Mouse (Mus musculus): ENCODE results near the gene Hoxa2. TPM values are rescaled to one million over a fixed set of nuclear protein-coding genes. Genes with fewer than 3 reads are reported as not detected.

Gene Hoxa2
- polyA plus RNA-seq, 1 experiment, result 0.16 TPM

DNA sequence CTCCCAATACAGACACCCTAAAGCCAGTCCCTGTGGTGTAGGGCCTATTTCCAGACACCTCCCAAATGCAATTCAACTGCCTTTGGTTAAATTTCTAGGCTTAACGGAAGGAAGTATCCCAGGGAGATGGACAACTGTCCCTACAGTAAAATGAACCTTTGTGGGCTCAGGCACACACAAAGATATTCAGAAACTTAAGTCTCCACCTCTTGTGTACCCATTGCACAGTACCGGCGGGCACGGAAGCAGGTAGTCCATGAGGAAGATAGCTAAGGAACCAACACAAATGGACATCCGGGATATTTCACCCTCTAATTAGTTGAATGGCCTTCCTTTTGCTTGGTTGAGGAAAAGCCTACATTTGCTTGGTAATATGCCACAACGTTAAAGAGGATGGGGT lies 11.8 kb upstream of the Hoxa2 start:
- Histone ChIP-seq H3K36me3 (ENCODE audit: control insufficient read depth, insufficient read depth) (no peaks in the 10 kb centered on the region), H3ac (ENCODE audit: control insufficient read depth, insufficient read length, low read depth) (no peak overlapping the region), H3K79me2 (ENCODE audit: control insufficient read depth, insufficient read depth) (no peaks in the 10 kb centered on the region), H3K79me3 (ENCODE audit: low read depth) (no peaks in the 10 kb centered on the region), H3K4me3 (ENCODE audit: insufficient read depth, poor library complexity, severe bottlenecking) (no peak overlapping the region), H3K27me3 (ENCODE audit: control insufficient read depth, insufficient read depth, insufficient read length) (no peaks in the 10 kb centered on the region)
- TF ChIP-seq USF1 (IDR thresholded peaks at IDR 0.05; ENCODE audit: low read depth) (no peak), FOSL1 (IDR thresholded peaks at IDR 0.05; ENCODE audit: insufficient read depth, low read length, poor library complexity, severe bottlenecking) (no peak), MAX (IDR thresholded peaks at IDR 0.05) (no peak), MYOD1 (IDR thresholded peaks at IDR 0.05; ENCODE audit: control insufficient read depth, insufficient read length, low read depth) (no peak), CTCF (IDR thresholded peaks at IDR 0.05; ENCODE audit: control insufficient read depth, insufficient read depth, insufficient read length) (no peak), MYOG (IDR thresholded peaks at IDR 0.05; ENCODE audit: control insufficient read depth, extremely low read depth, insufficient read length) (no peak), CEBPB (IDR thresholded peaks at IDR 0.05; ENCODE audit: low read depth) (no peak)

DNA sequence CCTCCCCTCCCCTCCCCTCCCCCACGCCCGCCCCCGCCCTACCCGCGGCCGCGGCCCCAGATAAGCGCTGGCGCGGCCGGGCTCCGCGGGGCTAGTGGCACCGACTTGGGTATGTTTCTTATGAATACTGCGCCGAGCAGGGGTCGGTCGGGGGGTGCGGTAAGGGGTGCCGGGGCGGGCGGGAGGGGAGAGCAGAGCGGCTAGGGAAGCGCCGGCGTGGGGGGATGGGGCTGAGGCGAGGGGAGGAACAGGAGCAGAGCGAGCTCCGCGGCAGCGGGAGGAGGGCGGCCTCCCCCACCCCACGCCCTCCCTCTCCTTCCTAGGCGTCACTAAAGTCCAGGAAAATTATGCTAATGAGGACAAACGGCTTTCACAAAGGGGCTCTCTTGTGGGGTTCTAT lies 11.2 kb upstream of the Hoxa2 start:
- Histone ChIP-seq H3K79me2 (ENCODE audit: control insufficient read depth, insufficient read depth) (no peaks in the 10 kb centered on the region), H3K36me3 (ENCODE audit: control insufficient read depth, insufficient read depth) (no peaks in the 10 kb centered on the region), H3K79me3 (ENCODE audit: low read depth) (no peaks in the 10 kb centered on the region), H3K27me3 (ENCODE audit: control insufficient read depth, insufficient read depth, insufficient read length) (no peaks in the 10 kb centered on the region), H3K4me3 (ENCODE audit: insufficient read depth, poor library complexity, severe bottlenecking) (no peak overlapping the region), H3ac (ENCODE audit: control insufficient read depth, insufficient read length, low read depth) (no peak overlapping the region)
- TF ChIP-seq MAX (IDR thresholded peaks at IDR 0.05) (no peak), USF1 (IDR thresholded peaks at IDR 0.05; ENCODE audit: low read depth) (no peak), MYOD1 (IDR thresholded peaks at IDR 0.05; ENCODE audit: control insufficient read depth, insufficient read length, low read depth) (no peak), FOSL1 (IDR thresholded peaks at IDR 0.05; ENCODE audit: insufficient read depth, low read length, poor library complexity, severe bottlenecking) (no peak), CTCF (IDR thresholded peaks at IDR 0.05; ENCODE audit: control insufficient read depth, insufficient read depth, insufficient read length) (no peak), MYOG (IDR thresholded peaks at IDR 0.05; ENCODE audit: control insufficient read depth, extremely low read depth, insufficient read length) (no peak), CEBPB (IDR thresholded peaks at IDR 0.05; ENCODE audit: low read depth) (no peak)

DNA sequence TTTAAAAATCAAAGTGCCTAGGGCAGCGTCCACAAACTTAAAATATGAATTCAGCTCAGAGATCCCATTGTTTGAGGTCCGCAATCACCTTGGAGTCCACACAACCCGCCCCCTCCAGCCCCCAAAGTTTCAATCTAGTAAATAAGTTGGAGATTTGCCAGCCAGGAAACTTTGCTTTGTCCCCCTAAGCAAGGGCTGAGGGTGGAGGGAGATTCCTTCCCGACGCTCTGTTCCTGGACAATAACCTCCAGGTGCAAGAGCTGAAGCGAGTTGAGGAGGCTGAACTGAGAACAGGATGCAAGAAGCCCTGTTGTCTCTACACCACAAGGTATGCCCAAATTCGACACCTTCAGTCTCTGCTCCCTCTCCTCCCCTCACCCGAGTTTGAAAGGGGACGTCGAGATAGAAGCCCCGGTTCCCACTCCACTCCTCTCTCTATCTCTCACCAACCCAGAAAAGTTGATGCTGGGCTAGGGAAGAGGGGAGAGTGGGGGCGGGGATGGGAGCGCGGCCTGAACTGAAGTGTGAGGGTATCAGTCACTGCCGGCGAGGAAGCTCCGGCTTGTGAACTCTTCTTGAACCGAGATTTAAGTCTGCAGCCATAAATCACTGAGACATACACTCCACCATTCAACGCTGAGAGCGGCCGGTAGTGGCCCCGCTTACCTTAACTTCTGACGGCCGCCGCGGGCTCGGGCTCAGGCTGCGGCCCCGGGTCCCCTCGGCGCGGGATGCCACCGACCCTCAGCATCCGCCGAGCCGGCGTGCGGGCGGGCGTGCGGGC lies 10.5 kb upstream of the Hoxa2 start:
- Histone ChIP-seq H3K27me3 (ENCODE audit: control insufficient read depth, insufficient read depth, insufficient read length) (no peaks in the 10 kb centered on the region), H3K79me3 (ENCODE audit: low read depth) (no peaks in the 10 kb centered on the region), H3K4me3 (ENCODE audit: insufficient read depth, poor library complexity, severe bottlenecking) (no peak overlapping the region), H3K36me3 (ENCODE audit: control insufficient read depth, insufficient read depth) (no peaks in the 10 kb centered on the region), H3K79me2 (ENCODE audit: control insufficient read depth, insufficient read depth) (no peaks in the 10 kb centered on the region), H3ac (ENCODE audit: control insufficient read depth, insufficient read length, low read depth) (no peak overlapping the region)
- TF ChIP-seq MYOD1 (IDR thresholded peaks at IDR 0.05; ENCODE audit: control insufficient read depth, insufficient read length, low read depth), result no peak
- no peak for TF ChIP-seq CEBPB (IDR thresholded peaks at IDR 0.05; ENCODE audit: low read depth)
- TF ChIP-seq CTCF (IDR thresholded peaks at IDR 0.05; ENCODE audit: control insufficient read depth, insufficient read depth, insufficient read length), result no peak
- no peak for TF ChIP-seq USF1 (IDR thresholded peaks at IDR 0.05; ENCODE audit: low read depth)
- TF ChIP-seq MAX (IDR thresholded peaks at IDR 0.05), result no peak
- TF ChIP-seq MYOG (IDR thresholded peaks at IDR 0.05; ENCODE audit: control insufficient read depth, extremely low read depth, insufficient read length), result no peak
- TF ChIP-seq FOSL1 (IDR thresholded peaks at IDR 0.05; ENCODE audit: insufficient read depth, low read length, poor library complexity, severe bottlenecking), result no peak

DNA sequence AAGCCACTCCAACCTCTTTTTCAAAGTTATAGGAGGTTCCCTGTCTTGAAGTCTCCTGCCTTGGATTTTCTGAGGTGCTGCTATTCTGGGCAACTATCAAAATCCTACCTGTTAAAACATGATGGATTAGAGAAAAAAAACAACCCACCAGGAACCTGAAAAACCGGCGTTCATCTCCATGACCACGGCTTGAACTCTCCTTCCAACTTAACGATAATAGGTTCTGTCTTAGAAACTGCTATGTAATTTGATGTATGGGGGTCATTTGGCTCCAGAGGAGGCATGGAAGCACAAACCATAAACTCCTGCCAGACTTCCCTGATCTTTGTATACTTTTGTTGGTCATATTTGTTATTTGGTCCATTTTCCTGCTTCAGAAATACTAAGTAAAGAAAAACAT lies 9.0 kb upstream of the Hoxa2 start:
- Histone ChIP-seq H3ac (ENCODE audit: control insufficient read depth, insufficient read length, low read depth) (no peak overlapping the region), H3K36me3 (ENCODE audit: control insufficient read depth, insufficient read depth) (no peaks in the 10 kb centered on the region), H3K27me3 (ENCODE audit: control insufficient read depth, insufficient read depth, insufficient read length) (no peaks in the 10 kb centered on the region), H3K79me3 (ENCODE audit: low read depth) (no peaks in the 10 kb centered on the region), H3K4me3 (ENCODE audit: insufficient read depth, poor library complexity, severe bottlenecking) (no peak overlapping the region), H3K79me2 (ENCODE audit: control insufficient read depth, insufficient read depth) (no peaks in the 10 kb centered on the region)
- TF ChIP-seq CTCF (IDR thresholded peaks at IDR 0.05; ENCODE audit: control insufficient read depth, insufficient read depth, insufficient read length), result no peak
- no peak for TF ChIP-seq USF1 (IDR thresholded peaks at IDR 0.05; ENCODE audit: low read depth)
- no peak for TF ChIP-seq MAX (IDR thresholded peaks at IDR 0.05)
- no peak for TF ChIP-seq FOSL1 (IDR thresholded peaks at IDR 0.05; ENCODE audit: insufficient read depth, low read length, poor library complexity, severe bottlenecking)
- no peak for TF ChIP-seq CEBPB (IDR thresholded peaks at IDR 0.05; ENCODE audit: low read depth)
- no peak for TF ChIP-seq MYOD1 (IDR thresholded peaks at IDR 0.05; ENCODE audit: control insufficient read depth, insufficient read length, low read depth)
- no peak for TF ChIP-seq MYOG (IDR thresholded peaks at IDR 0.05; ENCODE audit: control insufficient read depth, extremely low read depth, insufficient read length)

DNA sequence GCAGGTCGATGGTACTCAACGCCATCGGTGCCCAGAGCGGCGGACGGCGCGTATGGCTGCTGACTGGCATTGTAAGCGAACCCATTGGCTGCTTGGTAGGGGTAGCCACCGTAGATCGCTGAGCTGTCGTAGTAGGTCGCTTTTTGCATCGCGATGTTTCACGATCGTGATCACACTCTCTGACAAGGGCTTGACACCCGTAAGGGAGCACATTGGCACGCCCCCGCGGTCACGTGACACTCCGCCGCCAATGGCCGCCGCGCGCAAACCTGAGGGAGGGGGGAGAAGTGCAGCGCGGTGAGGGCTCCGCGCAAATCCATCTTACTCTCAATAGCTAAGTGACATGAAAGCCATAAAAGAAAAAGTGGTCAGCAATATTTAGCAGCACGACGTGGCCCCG lies 7.9 kb upstream of the Hoxa2 start:
- Histone ChIP-seq H3K79me2 (ENCODE audit: control insufficient read depth, insufficient read depth) (no peaks in the 10 kb centered on the region), H3K4me3 (ENCODE audit: insufficient read depth, poor library complexity, severe bottlenecking) (no peak overlapping the region), H3K27me3 (ENCODE audit: control insufficient read depth, insufficient read depth, insufficient read length) (no peaks in the 10 kb centered on the region), H3K79me3 (ENCODE audit: low read depth) (no peaks in the 10 kb centered on the region), H3ac (ENCODE audit: control insufficient read depth, insufficient read length, low read depth) (no peak overlapping the region), H3K36me3 (ENCODE audit: control insufficient read depth, insufficient read depth) (peaks cover 3% of the 10 kb centered on the region)
- TF ChIP-seq MAX (IDR thresholded peaks at IDR 0.05) (no peak), FOSL1 (IDR thresholded peaks at IDR 0.05; ENCODE audit: insufficient read depth, low read length, poor library complexity, severe bottlenecking) (no peak), MYOG (IDR thresholded peaks at IDR 0.05; ENCODE audit: control insufficient read depth, extremely low read depth, insufficient read length) (no peak), MYOD1 (IDR thresholded peaks at IDR 0.05; ENCODE audit: control insufficient read depth, insufficient read length, low read depth) (no peak), CTCF (IDR thresholded peaks at IDR 0.05; ENCODE audit: control insufficient read depth, insufficient read depth, insufficient read length) (no peak), CEBPB (IDR thresholded peaks at IDR 0.05; ENCODE audit: low read depth) (no peak), USF1 (IDR thresholded peaks at IDR 0.05; ENCODE audit: low read depth) (no peak)
